Mouse (Mus musculus) splenic B cell, adult 2 months (primary cell): Measurements from ENCODE around the gene Vps37d.
A peak's percentile ranks its signal among the peaks of the same experiment; 100 is the strongest.
"Not testable (repeated sequence)": the region's sequence is repeated elsewhere in the genome, so short reads cannot be mapped to it uniquely, and the experiment has no call there.

Experiments
- DNase-seq: peaks from one replicate; pipeline ENCODE4 v3.0.0-alpha.2; 2011; ENCODE audit warnings: low read depth, low spot score
- H3K27me3 ChIP-seq: 2 replicates; pipeline ENCODE4 v1.6.1; 2012; ENCODE audit warnings: mild to moderate bottlenecking, low read length, moderate library complexity, mixed read lengths; ENCODE audit not compliant: control insufficient read depth, poor library complexity, insufficient read depth, severe bottlenecking
- H3K36me3 ChIP-seq: 2 replicates; pipeline ENCODE4 v1.6.1; 2012; ENCODE audit warnings: mild to moderate bottlenecking, low read length, moderate library complexity, mixed read lengths; ENCODE audit not compliant: control insufficient read depth, poor library complexity, insufficient read depth, severe bottlenecking

Gene Vps37d

GRCm38 (mm10) chr5:135089653-135090052 lies 11.6 kb upstream of the Vps37d start, which contains the start of gene Mlxipl:
Gene Mlxipl, plus strand, starts transcription at chr5:135089890.
- DNase-seq: no peak
- Histone ChIP-seq H3K27me3 (0 out of 2 replicates have a peak, but pooled peaks cover 1% of the 10 kb centered on the region), H3K36me3 (no peaks in the 10 kb centered on the region)

GRCm38 (mm10) chr5:135086871-135087270 lies 8.8 kb upstream of the Vps37d start:
- DNase-seq: no peak
- no peaks in the 10 kb centered on the region for H3K36me3 ChIP-seq

GRCm38 (mm10) chr5:135080539-135080938 lies 2.5 kb upstream of the Vps37d start:
- DNase-seq: no peak
- H3K27me3 ChIP-seq: no peaks in the 10 kb centered on the region
- no peaks in the 10 kb centered on the region for H3K36me3 ChIP-seq

More at GRCm38 (mm10) chr5:135086871-135087270, 8.8 kb upstream of the Vps37d start:
- 0 out of 2 replicates have a peak, but pooled peaks cover 1% of the 10 kb centered on the region for H3K27me3 ChIP-seq

- Histone ChIP-seq H3K27me3 (no peaks in the 10 kb centered on the region), H3K36me3 (no peaks in the 10 kb centered on the region)
- DNase-seq: no peak
Observed at GRCm38 (mm10) chr5:135079578-135079977, 1.5 kb upstream of the Vps37d start.

GRCm38 (mm10) chr5:135078482-135078810 lies 380 bp upstream of the Vps37d start:
- no peaks in the 10 kb centered on the region for H3K36me3 ChIP-seq
- DNase-seq: no peak
- no peaks in the 10 kb centered on the region for H3K27me3 ChIP-seq

- Histone ChIP-seq H3K36me3 (no peaks in the 10 kb centered on the region), H3K27me3 (no peaks in the 10 kb centered on the region)
- DNase-seq: peak; percentile 10
Observed at GRCm38 (mm10) chr5:135076931-135077505, 1.0 kb downstream of the Vps37d start.

- H3K36me3 ChIP-seq: no peaks in the 10 kb centered on the region
- DNase-seq: no peak
- H3K27me3 ChIP-seq: no peaks in the 10 kb centered on the region
Observed at GRCm38 (mm10) chr5:135076368-135076767, 1.7 kb downstream of the Vps37d start.

- DNase-seq: no peak
Observed at GRCm38 (mm10) chr5:135075655-135076054, 2.4 kb downstream of the Vps37d start.

GRCm38 (mm10) chr5:135073349-135074150 lies 4.5 kb downstream of the Vps37d start:
- no peaks in the 10 kb centered on the region for H3K27me3 ChIP-seq
- DNase-seq: no peak
- H3K36me3 ChIP-seq: no peaks in the 10 kb centered on the region

More at GRCm38 (mm10) chr5:135075655-135076054, 2.4 kb downstream of the Vps37d start:
- no peaks in the 10 kb centered on the region for H3K27me3 ChIP-seq
- no peaks in the 10 kb centered on the region for H3K36me3 ChIP-seq

- Histone ChIP-seq H3K27me3 (no peaks in the 10 kb centered on the region), H3K36me3 (no peaks in the 10 kb centered on the region)
- DNase-seq: no peak
Observed at GRCm38 (mm10) chr5:135072720-135073119, 5.3 kb downstream of the Vps37d start.

GRCm38 (mm10) chr5:135072061-135072460 lies 6.0 kb downstream of the Vps37d start:
- DNase-seq: no peak
- H3K36me3 ChIP-seq: no peaks in the 10 kb centered on the region
- no peaks in the 10 kb centered on the region for H3K27me3 ChIP-seq

- DNase-seq: no peak
- Histone ChIP-seq H3K27me3 (no peaks in the 10 kb centered on the region), H3K36me3 (no peaks in the 10 kb centered on the region; the same call in 1 of the 2 replicates)
Observed at GRCm38 (mm10) chr5:135070448-135070847, 7.6 kb downstream of the Vps37d start.

- Histone ChIP-seq H3K27me3 (no peaks in the 10 kb centered on the region), H3K36me3 (no peaks in the 10 kb centered on the region; the same call in 1 of the 2 replicates)
- no peak for DNase-seq
Observed at GRCm38 (mm10) chr5:135066008-135066407, 12.1 kb downstream of the Vps37d start.

GRCm38 (mm10) chr5:135064909-135065446 lies 13.1 kb downstream of the Vps37d start, which contains the start of gene Bud23:
Gene Bud23, minus strand, starts transcription at chr5:135064959.
- not testable (repeated sequence) for DNase-seq, H3K36me3 ChIP-seq, H3K27me3 ChIP-seq

GRCm38 (mm10) chr5:135064382-135064766 lies 13.7 kb downstream of the Vps37d start:
- Histone ChIP-seq H3K27me3 (no peaks in the 10 kb centered on the region), H3K36me3 (no peaks in the 10 kb centered on the region; the same call in none of the 2 replicates)
- DNase-seq: no peak
